Mouse (Mus musculus) ovary, postnatal 14 days (tissue): Measurements from ENCODE around the gene Pdcd2l.
"Not testable (repeated sequence)": the region's sequence is repeated elsewhere in the genome, so short reads cannot be mapped to it uniquely, and the experiment has no call there.

ENCODE experiments used
- DNase-seq: peaks from one replicate; pipeline ENCODE4 v3.0.0; 2022; ENCODE audit warnings: low spot score

The Pdcd2l gene

DNA sequence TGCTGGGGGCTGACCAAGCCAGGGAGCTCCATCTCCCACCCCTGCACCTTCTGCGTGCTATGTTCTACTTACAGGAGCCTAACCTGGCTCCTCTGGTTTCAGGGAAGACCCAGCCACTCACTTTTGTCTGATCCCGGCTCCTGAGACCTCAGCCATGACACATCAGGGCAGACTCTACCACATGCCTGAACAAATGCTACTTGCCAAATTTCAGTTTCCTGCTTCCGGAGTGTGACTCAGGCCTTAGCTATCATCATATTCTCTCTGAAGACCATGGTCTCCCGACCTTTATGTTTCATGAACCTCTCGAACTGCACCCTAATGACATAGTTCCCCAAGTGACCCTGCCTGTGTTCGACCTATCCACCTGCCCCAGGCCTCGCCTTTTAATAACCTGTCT lies 16.8 kb upstream of the Pdcd2l start:
- no peak for DNase-seq

DNA sequence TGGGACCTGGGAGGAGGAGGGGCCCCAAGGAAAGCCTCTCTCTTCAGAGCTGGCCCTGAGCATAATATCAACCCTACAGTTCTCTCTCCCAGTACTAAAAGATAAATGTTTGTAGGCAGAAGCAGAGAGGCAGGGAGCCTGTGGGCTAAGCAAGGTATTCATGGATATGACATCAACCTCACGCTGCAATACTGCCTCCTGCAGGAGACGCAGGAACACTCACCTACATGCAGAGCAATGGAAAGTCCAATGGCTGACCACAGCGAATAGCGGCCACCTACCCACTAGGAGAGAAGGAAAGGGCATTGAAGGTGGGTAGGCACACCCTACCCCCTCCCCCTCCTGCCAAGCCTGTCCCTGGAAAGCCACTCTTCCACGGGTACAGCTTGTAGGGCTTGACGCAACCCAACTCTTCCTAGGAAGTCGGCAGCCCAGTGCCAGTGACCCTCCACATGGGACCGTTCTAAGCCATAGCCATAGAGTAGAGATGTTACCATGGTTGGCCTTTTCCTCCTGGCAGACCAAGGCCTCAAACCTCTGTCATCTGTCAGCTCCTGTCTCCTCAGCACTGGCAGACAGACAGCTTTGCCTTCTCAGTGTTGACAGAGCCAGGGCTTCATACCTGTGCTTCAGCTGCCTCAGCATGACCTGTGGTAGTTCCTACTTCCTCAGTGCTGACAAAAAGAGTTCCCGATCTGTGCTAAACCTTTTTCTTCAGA lies 11.7 kb upstream of the Pdcd2l start:
- no peak for DNase-seq

DNA sequence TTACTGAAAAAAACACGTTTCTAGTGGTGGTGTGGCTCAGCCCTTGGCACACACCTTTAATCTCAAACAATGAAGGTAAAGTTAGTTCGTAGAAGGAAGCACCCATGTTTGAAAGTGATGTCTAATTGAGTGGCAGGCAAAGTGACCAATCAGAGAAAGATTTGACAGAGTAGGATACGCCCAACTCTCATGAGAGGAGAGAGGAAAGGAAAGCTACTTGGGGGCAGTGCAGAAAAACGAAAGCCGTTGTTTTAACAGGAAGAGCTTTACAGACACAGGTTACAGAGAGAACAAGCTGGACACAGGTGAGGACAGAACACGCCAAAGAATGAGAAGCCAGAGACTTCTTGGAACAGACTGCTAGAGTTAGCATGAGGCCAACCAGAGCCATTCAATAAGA lies 9.9 kb upstream of the Pdcd2l start:
- DNase-seq = no peak

DNA sequence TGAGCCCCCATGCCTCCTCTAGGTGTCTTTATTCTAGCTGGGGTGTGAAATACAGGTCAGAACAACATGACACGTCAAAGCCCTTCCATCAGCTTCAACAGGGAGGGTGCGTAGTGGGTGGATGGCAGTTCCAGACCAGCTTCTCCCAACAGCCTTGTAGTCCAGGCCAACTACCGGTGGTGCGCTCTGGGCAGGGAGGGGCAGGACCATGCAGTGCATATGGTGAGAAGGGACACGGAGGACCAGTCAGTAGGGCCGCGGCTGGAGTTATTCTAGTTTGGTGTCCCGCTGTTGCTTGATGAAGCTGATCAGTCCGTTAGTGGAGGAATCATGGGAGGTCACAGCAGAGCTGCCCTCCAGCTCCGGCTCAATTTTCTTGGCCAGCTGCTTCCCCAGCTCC lies 5.7 kb upstream of the Pdcd2l start:
- DNase-seq = not testable (repeated sequence)

DNA sequence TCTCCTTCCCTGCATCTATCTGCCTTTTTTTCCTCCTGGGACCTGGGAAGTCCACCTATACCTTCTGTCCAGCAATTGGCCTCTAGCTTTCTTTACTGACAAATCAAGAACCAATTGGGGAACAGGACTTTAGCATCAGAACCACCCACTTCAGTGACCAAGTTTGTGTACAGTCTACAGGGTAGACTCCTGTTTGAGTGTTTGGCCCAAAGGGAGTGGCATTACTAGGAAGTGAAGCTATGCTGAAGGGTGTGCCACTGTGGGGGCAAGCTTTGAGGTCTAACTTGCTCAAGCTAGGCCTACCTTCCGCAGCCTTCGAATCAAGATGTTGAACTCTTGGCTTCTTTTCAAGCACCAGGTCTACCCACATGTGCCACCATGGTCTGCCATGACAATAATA lies 4.4 kb upstream of the Pdcd2l start:
- no peak for DNase-seq

DNA sequence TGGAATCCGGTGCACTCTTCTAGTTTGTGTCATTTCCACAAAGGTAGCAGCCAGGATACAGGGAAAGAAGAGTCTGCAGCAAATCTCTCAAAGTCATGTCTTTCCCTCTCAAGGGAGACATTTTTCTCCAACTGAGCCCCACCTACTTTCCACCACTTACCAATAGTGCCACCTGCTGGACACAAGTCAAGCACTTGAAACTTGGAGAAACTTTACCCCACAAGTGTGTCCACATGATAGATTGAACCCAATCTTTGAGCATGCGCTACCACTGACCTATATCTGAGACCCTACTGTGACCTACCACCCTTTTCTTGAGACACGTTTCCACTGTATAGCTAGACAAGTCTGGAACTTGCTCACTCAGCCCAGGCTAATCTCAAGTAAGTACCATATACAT lies 1.9 kb upstream of the Pdcd2l start:
- no peak for DNase-seq

DNA sequence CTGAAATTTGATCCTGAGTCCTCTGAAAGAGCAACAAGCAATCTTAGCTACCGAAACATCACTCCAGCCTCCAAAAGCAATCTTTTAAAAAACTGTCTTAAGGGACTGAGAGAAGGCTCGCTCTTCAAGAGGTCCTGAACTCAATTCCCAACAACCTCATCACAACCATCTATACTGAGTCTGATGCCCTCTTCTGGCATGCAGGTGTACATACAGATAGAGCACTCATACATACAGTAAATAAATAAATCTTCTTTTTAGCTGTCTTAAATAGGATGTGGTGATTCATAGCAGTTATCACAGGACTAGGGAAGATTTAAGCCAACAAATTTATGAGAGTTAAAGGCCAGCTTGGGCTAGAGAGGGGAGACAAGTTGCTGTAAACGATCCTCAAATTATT lies 829 bp downstream of the Pdcd2l start:
- no peak for DNase-seq

DNA sequence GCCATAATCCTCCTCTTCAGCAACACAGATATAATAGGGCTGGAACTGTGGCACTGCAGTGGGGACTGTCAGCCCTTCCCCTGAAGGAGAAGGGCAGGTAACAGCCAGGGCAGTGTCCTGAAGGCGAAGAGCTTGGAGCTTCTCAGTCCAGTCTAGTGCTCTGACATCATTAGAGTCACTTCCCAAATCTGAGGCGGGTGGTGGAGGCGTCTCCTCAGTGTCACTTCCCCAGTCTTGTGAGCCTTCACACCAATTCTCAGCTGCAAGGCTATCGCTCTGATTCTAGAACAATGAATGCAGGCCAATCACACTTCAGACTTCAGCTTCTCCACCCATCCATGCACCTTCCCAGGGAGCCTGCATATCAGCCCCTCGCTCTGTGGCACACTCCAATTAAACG lies 3.6 kb downstream of the Pdcd2l start:
- DNase-seq = no peak

DNA sequence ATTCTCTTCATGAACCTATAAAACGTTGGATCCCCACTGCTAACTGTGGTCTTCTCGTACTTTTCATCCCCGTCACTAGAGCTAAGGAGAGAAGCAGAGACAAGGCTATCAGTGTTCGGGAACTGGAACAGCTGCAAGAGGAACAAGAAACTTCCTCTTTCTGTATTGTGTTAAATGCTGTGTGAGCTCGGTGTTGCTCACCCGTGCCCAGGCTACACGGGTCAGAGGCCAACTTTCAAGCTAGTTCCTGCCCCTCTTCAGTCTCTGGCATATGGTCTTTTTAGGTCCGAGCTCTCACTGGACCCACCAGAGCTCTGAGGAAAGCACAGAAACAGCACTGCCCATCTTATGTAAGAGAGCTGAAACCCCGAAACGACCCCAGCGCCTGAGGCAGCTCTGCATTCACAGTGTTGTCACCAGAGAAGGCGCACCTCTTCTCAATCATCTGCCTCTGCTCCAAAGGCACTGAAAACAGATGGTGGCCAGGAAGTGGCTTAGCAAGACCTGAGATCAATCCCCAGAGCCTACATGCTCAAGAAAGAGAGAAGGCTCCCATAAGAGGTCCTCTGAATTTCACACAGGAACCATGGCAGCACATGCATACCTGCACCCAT lies 7.0 kb downstream of the Pdcd2l start:
- DNase-seq = no peak

DNA sequence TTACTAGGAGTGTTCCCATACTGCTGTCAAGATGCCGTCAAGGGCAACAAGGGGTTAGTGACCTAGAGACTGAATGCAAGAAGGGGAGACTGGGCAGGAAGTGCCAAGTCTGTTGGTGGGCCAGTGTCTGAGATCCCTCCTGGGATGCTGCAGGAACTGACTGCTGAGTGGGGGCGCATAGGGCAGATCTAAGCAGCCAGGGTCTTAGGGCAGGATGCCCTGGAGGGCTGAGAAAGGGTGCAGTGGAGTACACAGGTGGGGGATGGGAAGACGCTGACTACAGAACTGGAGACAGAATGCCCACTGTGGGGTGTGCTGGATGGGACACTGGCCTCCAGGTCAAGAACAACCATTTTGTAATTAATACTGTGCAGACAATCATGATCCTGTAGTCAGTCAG lies 12.7 kb downstream of the Pdcd2l start:
- DNase-seq = no peak

DNA sequence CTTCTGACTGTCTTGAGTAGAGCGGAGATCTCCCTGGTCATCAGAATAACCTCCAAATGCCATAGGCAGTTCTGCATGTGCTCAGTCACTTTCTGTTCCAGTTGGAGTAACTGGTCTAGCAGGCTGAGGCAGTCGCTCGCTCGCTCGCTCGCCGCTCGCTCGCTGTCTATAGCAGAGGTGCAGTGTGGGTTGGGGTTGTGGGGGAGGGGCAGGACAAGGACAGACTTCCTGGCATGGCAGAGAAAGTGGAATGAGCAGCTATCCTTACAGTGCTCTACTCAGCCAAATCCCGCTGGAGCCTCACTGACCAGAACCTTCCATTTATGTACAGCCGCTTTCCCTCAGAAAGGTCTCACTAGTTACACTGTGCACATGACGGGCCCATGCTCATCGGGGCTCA lies 13.1 kb downstream of the Pdcd2l start:
- no peak for DNase-seq

DNA sequence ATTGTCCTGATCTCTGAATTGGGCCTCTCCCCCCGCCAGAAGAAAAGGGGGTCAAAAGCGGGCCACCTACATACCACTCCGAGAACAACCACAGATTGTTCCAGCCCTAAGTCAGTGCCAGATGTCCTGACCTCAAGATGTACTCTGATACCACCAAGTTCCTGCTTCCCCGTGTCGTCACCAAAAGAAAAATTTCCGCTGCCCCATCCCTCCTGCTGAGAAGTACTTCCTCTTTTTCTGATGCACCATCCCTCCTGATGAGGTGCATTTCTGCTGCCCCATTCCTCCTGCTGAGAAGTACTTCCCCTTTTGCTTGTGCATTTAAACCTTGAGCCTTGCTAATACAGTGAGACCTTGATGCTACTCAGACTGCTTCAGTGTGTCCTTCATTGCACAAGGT lies 20.2 kb downstream of the Pdcd2l start:
- not testable (repeated sequence) for DNase-seq

DNA sequence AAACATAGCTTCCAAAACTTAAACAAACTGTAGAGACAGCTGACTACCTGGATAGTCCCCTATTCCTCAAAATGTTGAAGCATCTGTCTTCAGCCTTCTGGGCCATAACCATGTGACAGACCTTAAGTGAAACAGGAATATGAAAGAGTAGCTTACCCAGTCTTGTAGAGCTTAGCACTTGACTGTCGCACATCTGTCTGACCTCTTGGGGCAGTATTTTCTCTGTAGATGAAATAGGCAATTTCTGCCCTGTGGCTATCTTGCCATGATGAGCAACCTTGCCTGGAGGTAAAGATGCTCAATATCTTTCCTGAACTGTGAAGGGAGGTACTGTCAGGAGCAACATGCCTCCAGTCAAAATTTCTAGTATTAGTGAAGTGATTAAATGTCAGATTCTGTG lies 24.2 kb downstream of the Pdcd2l start:
- no peak for DNase-seq

DNA sequence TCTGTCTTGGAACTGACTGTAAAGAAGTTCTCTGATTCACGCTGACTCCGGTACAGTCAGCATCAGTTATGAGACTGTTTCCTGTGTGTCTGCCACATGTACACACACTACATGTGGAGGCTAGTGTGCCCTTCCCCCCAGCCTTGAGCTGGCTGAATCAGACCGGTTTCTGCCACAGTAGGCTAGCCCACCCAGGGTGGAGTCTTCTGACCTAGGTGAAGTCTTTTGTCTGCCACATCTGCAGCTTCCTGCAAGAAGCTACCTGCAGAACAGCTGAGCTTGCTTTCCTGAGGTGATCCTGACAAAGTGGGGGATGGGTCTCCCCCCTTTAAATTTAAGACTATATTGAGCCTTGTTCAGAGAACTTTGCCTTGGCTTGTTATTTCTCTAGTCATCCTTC lies 27.0 kb downstream of the Pdcd2l start, which contains the start of gene Uba2:
Uba2 (minus strand) TSS at position 146 of the 400 bp plus-strand sequence.
- DNase-seq = no peak

DNA sequence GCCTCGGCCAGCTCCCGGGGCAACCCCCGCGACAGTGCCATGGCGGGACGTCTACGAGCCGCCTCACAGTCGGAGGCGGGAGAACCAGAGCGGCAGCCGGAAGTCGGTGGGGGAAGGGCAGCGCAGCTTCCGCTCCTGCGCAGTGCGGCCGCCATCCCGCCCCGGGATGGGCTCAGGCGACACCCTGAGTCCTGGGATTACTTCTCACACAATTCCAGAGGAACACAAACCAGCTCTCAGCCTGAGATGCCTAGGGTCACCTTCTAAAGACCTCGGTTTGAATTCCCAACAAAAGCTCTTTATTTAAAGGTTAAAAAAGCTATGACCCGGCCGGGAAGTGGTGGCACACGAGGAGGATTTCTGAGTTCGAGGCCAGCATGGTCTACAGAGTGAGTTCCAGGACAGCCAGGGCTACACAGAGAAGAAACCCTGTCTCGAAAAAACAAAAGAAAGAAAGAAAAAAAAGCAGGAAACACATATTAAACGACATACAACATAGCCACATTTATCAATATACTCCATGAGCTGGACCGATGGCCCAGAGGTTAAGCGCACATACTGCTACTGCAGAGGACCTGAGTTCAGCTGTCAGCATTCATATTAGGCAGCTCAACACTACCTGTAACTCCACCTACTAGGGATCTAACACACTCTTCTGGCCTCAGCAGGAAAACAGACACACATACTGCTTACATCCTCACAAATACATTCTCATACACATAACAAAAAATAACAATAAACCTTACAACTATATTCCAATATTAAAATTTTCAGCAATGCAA lies 27.8 kb downstream of the Pdcd2l start:
- DNase-seq = peak; percentile 92

DNA sequence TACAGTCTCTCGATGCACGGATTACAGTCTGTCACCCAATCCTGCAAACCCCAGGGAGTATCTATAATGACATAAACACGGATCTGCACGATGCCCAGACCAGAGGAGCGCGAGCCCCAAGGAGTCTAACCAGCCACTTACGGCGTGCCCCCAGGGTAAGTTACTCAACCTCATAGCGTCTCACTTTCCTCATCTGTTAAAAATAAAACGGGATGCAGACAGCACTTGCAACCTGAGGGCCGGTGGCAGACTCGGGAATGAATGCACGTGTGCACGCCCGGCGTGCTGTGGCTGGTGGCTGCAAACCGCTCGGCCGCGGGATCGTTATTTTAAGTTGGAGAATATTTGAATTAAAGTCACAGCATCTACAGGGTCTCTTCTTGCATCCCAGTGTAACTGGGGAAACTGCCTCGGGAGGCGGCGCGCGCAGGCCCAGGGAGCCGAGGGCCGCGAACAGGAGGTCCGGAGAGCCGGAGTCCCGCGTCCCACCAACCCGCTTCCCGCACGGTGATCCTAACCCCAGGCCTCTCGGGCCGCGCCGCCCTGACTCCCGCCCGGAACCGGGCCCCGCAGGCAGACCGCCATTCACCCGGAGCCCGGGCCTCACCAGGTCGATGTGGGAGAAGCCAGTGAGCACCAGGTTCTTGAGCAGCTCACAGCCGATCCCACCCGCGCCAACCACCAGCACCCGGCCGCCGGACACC lies 28.5 kb downstream of the Pdcd2l start:
- DNase-seq = no peak

DNA sequence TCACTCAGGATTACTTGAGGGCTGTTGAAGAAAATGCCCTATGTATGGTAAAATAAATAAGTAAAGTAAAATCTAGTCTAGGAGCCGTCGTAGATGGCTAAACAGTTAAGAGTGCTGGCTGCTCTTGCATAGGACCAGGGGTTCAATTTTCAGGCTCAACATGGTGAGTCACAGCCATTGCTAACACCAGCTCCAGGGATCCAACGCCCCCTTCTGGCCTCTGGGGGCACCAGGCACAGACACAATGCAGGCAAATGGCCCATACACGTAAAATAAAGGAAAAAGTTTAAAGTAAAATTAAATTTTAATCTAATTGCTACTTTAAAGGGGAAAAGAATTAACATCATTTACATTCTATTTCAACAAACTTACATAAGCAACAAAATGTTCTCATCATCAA lies 29.6 kb downstream of the Pdcd2l start:
- no peak for DNase-seq

DNA sequence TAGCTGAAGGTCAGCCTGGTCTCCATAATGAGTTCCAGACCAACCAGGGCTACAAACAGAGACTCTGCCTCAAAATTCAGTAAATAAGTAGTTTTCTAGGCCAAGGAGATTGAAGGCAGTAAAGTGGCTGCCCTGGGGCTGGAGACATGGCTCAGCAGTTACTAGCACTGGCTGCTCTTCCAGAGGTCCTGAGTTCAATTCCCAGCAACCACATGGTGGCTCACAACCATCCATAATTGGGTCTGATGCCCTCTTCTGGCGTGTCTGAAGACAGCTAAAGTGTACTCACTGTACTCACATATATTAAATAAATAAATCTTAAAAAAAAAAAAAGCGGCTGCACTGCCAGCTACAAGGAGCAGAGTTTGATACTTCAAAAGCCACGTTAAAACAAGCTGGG lies 30.5 kb downstream of the Pdcd2l start:
- no peak for DNase-seq

DNA sequence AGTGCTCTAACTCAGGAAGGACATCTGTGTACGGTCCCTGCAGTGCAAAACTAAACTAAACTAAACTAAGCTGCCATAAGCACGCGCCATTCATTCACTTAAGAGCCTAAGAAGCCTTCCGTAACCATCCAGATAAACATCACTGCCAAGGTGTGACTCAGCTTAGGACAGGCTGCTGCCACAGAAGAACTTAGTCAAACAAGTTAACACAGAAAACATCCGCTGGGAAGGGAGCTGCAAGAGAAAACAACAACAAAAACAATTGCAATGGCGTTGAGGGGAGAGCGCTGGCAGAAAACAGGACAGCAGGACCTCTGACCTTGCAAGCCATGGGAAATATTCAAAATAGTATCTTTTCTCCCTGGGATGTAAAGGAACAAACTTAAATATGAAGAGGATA lies 31.8 kb downstream of the Pdcd2l start:
- DNase-seq = no peak

DNA sequence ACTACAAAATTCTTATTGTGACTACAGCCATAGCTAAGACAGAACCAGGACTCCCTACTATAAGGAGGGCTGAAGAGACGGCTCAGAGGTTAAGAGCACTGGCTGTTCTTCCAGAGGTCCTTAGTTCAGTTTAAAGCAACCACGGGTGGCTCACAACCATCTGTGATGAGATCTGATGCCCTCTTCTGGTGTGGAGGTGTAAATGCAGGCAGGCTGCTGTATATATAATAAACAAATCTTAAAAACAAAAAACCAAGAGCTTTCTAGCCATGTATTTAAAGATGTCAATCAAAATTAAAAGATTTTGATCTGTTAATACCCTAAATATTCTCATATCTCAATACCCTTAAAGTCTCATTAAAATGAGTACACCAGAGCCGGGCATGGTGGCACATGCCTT lies 37.3 kb downstream of the Pdcd2l start:
- DNase-seq = no peak

DNA sequence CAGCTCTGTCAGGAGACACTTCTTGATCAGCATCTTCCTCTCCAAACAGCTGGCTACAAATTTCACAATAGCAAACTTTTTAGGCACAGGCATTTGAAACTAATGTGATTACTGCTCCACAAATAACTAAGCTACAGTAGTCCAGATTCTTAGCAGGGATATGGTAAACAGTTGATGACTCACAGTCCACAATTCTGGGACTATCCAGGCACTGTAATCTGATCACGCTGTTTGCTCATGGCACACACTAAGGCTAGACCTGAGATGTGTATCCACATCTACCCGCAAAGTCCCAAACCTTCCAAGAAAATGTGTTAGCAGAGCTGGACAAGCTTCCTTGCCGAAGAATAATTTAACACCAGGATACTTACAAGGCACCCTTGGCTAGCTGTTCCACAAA lies 38.5 kb downstream of the Pdcd2l start:
- DNase-seq = no peak

DNA sequence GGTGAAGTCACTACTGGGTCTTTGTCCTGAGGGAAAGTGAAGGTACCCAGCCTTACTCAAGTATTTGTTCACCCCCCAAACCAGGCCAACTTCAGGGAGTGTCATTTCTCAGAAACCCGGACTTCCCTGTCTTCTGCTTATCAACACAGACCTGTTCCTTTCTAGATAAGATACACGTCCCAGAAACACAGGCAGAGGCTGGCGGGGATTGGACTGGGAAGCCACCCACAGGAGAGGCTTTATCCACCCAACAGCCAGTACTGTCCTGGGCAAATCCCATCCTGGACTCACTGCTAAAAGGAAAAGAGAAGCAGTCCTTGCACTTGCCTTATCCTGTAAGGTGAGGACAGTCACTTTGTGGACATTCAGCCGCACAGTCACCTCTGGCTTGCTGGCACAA lies 49.3 kb downstream of the Pdcd2l start:
- no peak for DNase-seq

DNA sequence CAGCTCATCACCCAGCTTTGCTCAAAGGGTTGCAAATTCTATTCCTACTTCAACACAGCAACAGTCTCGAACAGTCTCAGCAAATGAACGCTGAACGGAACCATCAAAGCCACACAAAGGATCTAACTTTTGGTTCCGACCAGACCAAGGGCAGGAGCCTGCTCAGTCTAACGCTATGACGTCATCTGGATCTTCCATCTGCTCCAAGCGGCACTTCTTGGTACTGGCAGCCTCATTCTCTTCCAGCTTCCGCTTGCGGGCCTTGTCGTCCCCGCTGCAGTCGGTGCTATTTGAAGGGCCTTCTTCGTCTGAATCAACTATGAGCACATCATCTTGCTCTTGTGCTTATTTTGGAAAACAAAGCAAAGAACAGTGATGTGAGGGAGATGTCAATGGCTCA lies 55.3 kb downstream of the Pdcd2l start:
- DNase-seq = no peak
